Mouse (Mus musculus) kidney, embryonic 14.5 days (tissue): ENCODE measurements around the gene Hyal3. TPM values are rescaled to one million over a fixed set of nuclear protein-coding genes. Genes with fewer than 3 reads are reported as not detected.

Experiments
- ATAC-seq: fragments of 200-750 bp; cut with Nextera tagmentation; 2 replicates; pipeline ENCODE4 v1.8.0; 2017; ENCODE audit warnings: moderate number of reproducible peaks, mild to moderate bottlenecking, moderate TSS enrichment, moderate library complexity; ENCODE audit not compliant: low FRiP score, low TSS enrichment
- H3K27ac ChIP-seq: fragments of 300-500 bp; sonication (generic); 2 replicates; pipeline ENCODE4 v1.5.1; 2014; ENCODE audit warnings: low read depth, mild to moderate bottlenecking, low read length, moderate library complexity, mixed read lengths
- H3K27me3 ChIP-seq: fragments of 300-500 bp; sonication (generic); 2 replicates; pipeline ENCODE4 v1.6.1; 2014; ENCODE audit warnings: mild to moderate bottlenecking, low read length; ENCODE audit not compliant: control insufficient read depth, insufficient read depth
- H3K36me3 ChIP-seq: fragments of 300-500 bp; sonication (generic); 2 replicates; pipeline ENCODE4 v1.6.1; 2014; ENCODE audit warnings: low read length, mixed read lengths; ENCODE audit not compliant: control insufficient read depth, insufficient read depth
- H3K4me1 ChIP-seq: fragments of 300-500 bp; sonication (generic); 2 replicates; pipeline ENCODE4 v1.6.1; 2014; ENCODE audit warnings: low read length, mixed read lengths; ENCODE audit not compliant: control insufficient read depth, insufficient read depth
- H3K4me2 ChIP-seq: fragments of 300-500 bp; sonication (generic); replicated peaks from 2 replicates; pipeline ENCODE4 v1.6.1; 2014; ENCODE audit warnings: low read depth, mild to moderate bottlenecking, low read length
- H3K4me3 ChIP-seq: fragments of 300-500 bp; sonication (generic); 2 replicates; pipeline ENCODE4 v1.5.1; 2014; ENCODE audit warnings: mild to moderate bottlenecking, low read length
- H3K9ac ChIP-seq: fragments of 300-500 bp; sonication (generic); 2 replicates; pipeline ENCODE4 v1.6.1; 2014; ENCODE audit warnings: low read depth, mild to moderate bottlenecking, low read length, moderate library complexity
- H3K9me3 ChIP-seq: fragments of 300-500 bp; sonication (generic); 2 replicates; pipeline ENCODE4 v1.6.1; 2016; ENCODE audit warnings: low read length; ENCODE audit not compliant: control insufficient read depth
- WGBS: fragments of 180-500 bp; shearing (Covaris S2); extraction: QIAGEN DNeasy Blood & Tissue Kit; methylation state at CpG from one replicate; pipeline ENCODE4 v1.1.7; 2014; 5-methylcytosine and 5-hydroxymethylcytosine counted together
- polyA plus RNA-seq: library from polyadenylated mRNA; unstranded; fragments of >200 nt; fragmentation: Nextera tagmentation; extraction: Ambion mirVana; gene quantifications from 2 replicates; pipeline ENCODE4 v1.2.1, GENCODE M21; 2014

Gene Hyal3
- polyA plus RNA-seq, 1 experiment from 2014 or later: 0.84 TPM

- no peaks in the 10 kb centered on the region for H3K9me3 ChIP-seq
- H3K4me3 ChIP-seq: no peak overlapping the region
- H3K27me3 ChIP-seq: no peaks in the 10 kb centered on the region
- no peak overlapping the region for H3K4me2 ChIP-seq
- H3K27ac ChIP-seq: no peak overlapping the region
- H3K36me3 ChIP-seq: no peaks in the 10 kb centered on the region
- peaks cover 46% of the 10 kb centered on the region for H3K4me1 ChIP-seq
- WGBS: 61% methylated on average over 6 of the region's 6 CpGs
- ATAC-seq: no peak
- no peak overlapping the region for H3K9ac ChIP-seq
These were observed 22.6 kb downstream of the Hyal3 start for GRCm38 (mm10) chr9:107603251-107603650.

- peaks cover 59% of the 10 kb centered on the region for H3K4me1 ChIP-seq
- peak overlapping the region; percentile 24 for H3K4me3 ChIP-seq
- peak overlapping the region; percentile 37 for H3K4me2 ChIP-seq
- peak overlapping the region; percentile 51; the same call in 1 of the 2 replicates for H3K9ac ChIP-seq
- peak overlapping the region; percentile 80 for H3K27ac ChIP-seq
- ATAC-seq: peak; percentile 51
- WGBS: 22% methylated on average over 23 of the region's 23 CpGs
- no peaks in the 10 kb centered on the region for H3K9me3 ChIP-seq
- no peaks in the 10 kb centered on the region for H3K36me3 ChIP-seq
- H3K27me3 ChIP-seq: no peaks in the 10 kb centered on the region
These were observed 24.5 kb downstream of the Hyal3 start for GRCm38 (mm10) chr9:107605041-107605661.

- 0 out of 2 replicates have a peak, but pooled peaks have one; percentile 19 for ATAC-seq
- Histone ChIP-seq H3K4me1 (peaks cover 59% of the 10 kb centered on the region), H3K4me3 (peak overlapping the region; percentile 9; the same call in 1 of the 2 replicates), H3K27ac (peak overlapping the region; percentile 80), H3K4me2 (peak overlapping the region; percentile 26; the same call in 1 of the 2 replicates), H3K36me3 (no peaks in the 10 kb centered on the region), H3K27me3 (no peaks in the 10 kb centered on the region), H3K9me3 (no peaks in the 10 kb centered on the region), H3K9ac (peak overlapping the region; percentile 37; the same call in 1 of the 2 replicates)
- 2% methylated on average over 9 of the region's 9 CpGs for WGBS
These were observed 26.0 kb downstream of the Hyal3 start for GRCm38 (mm10) chr9:107606591-107606990.

GRCm38 (mm10) chr9:107607036-107607435 lies 26.4 kb downstream of the Hyal3 start:
- peak overlapping the region; percentile 9; the same call in 1 of the 2 replicates for H3K4me3 ChIP-seq
- no peaks in the 10 kb centered on the region for H3K36me3 ChIP-seq
- no peak for ATAC-seq
- H3K9me3 ChIP-seq: no peaks in the 10 kb centered on the region
- H3K4me1 ChIP-seq: peaks cover 61% of the 10 kb centered on the region
- H3K4me2 ChIP-seq: peak overlapping the region; percentile 26; the same call in 1 of the 2 replicates
- WGBS: 54% methylated on average over 2 of the region's 2 CpGs
- peak overlapping the region; percentile 37; the same call in 1 of the 2 replicates for H3K9ac ChIP-seq
- no peaks in the 10 kb centered on the region for H3K27me3 ChIP-seq
- H3K27ac ChIP-seq: peak overlapping the region; percentile 80

DNA sequence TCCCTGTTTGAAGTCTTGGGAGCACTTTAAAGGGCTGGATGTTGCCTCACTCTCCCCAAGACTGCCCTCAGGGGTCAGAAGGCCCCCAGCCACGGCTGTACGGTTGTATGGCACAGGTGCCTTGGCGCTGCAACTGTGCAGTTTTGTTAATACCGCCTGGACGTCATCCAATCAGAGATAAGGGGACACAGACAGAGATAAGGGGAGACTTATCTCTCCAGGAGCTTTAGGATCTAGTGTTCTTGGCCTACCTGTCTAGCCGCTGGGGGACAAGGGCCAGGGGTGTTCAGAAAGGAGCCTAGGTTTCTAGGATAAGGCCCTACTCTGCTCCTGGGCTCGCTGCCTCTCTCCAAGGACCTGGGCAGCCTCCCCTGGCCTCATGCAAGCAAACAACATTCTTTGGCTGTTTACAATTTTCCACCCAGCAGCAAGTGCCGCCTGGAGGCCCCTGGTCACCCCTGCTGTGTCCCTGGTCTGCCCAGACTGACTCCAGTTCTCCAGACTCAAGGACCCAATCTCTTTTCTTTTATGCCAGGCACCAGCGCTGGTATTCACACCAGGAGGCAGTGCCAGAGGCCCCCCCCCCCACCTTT lies 27.1 kb downstream of the Hyal3 start:
- H3K4me1 ChIP-seq: peaks cover 66% of the 10 kb centered on the region
- H3K4me2 ChIP-seq: no peak overlapping the region; the same call in 1 of the 2 replicates
- 62% methylated on average over 9 of the region's 9 CpGs for WGBS
- no peak for ATAC-seq
- H3K4me3 ChIP-seq: no peak overlapping the region
- no peaks in the 10 kb centered on the region for H3K36me3 ChIP-seq
- H3K27me3 ChIP-seq: no peaks in the 10 kb centered on the region
- H3K9me3 ChIP-seq: no peaks in the 10 kb centered on the region
- 0 out of 2 replicates have a peak overlapping the region, but pooled peaks have one; percentile 18 for H3K9ac ChIP-seq
- 0 out of 2 replicates have a peak overlapping the region, but pooled peaks have one; percentile 24 for H3K27ac ChIP-seq

DNA sequence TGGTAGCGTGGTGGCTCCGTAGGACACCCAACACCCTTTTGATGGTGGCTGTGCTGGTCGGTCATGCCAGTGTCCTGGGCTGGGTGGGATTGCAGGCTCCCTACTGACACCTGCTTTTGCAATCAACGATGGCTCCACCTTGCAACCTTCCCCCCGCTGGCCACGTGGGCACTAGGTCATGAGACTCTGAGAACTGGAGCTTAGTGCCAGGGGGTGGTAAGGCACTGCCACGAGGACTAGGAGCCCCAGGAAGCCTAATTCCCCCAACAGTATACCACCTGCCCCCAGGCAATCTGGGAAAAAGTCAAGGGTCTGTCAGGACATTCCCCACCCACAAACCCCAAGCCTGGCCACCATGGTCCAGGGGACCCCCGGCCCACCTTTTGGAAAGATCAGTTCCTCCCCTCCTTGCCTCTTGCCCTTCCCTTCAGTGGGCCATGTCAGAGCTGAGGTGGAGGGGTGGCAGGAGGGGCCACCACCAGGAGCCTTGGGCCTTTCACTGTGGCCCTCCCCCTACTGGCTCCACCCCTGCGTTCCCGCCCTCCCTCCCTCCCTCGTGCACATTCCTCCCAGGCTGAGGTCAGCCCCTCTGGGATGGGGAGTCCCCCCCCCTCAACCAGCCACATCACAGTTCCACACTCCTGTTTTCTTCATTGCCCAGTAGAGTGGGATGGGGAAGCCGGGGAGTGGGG lies 28.3 kb downstream of the Hyal3 start, which contains the start of gene Sema3b:
Gene Sema3b, minus strand, starts transcription at position 489 of the 692 bp plus-strand sequence.
- ATAC-seq: no peak
- H3K4me3 ChIP-seq: no peak within 1 kb of the TSS
- peaks cover 61% of the 10 kb centered on the region for H3K4me1 ChIP-seq
- peak within 1 kb of the TSS; percentile 18; the same call in 1 of the 2 replicates for H3K9ac ChIP-seq
- no peak within 1 kb of the TSS for H3K27ac ChIP-seq
- no peaks in the 10 kb centered on the region for H3K27me3 ChIP-seq
- WGBS: 40% methylated on average over 11 of the region's 12 CpGs
- no peak within 1 kb of the TSS for H3K4me2 ChIP-seq
- H3K36me3 ChIP-seq: peaks cover 3% of the 10 kb centered on the region; the same call in 1 of the 2 replicates
- no peaks in the 10 kb centered on the region for H3K9me3 ChIP-seq

DNA sequence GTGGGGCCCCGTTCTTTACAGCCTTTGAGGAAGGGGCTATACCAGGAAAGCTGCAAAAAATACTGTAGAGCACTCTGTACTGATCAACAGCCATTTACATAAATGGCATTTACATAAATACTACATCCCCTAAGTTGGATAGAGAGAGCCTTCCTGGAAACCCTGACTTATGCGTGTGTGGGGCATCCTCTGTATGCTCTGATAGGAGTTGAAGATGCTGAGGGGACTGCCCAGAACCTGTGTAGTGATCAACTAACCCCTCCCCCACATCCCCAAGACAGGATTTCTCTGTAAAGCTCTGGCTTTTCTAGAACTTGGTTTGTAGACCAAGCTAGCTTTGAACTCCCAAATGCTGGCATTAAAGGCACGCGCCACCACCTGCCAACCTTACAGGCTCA lies 28.8 kb downstream of the Hyal3 start:
- Histone ChIP-seq H3K27ac (no peak overlapping the region), H3K9ac (no peak overlapping the region; the same call in 1 of the 2 replicates), H3K4me2 (no peak overlapping the region), H3K27me3 (no peaks in the 10 kb centered on the region), H3K4me1 (peaks cover 56% of the 10 kb centered on the region), H3K36me3 (peaks cover 8% of the 10 kb centered on the region), H3K4me3 (no peak overlapping the region), H3K9me3 (no peaks in the 10 kb centered on the region)
- 62% methylated on average over 4 of the region's 4 CpGs for WGBS
- no peak for ATAC-seq

DNA sequence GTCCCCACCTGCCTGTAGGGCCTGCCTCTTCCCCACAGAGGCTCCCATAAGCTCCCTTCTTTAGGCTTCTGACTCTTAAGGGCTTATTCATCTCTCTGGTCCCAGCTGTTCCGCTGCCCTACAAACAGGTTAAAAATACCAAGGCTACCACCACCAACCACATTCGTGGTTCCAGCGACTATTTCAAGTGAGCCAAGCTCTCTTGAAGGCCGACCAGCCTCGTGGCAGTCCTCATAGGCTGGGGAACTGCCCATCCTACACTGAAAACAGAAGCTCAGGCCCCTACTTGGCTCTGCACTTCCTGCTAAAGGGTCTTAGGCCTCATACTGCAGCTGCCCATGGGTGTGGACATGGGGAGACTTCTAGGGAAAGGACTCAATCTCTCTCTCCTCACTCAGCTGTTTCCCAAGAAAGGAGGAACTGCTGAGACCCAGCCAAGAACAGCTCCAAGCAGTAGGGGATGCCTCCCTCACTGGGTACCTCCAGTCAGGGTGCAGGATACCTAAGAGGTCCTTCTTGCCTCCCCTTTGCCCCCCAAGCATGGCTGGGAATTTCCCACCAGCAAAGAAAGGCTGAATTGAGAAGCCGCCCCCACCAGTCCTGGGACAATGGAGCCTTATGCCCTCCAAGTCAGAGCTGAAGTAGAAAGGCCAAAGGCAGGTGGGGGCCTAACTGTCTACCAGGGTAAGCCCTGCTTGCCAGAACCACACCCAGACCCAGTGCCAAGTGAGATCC lies 31.0 kb downstream of the Hyal3 start:
- Histone ChIP-seq H3K4me2 (no peak overlapping the region; the same call in 1 of the 2 replicates), H3K4me1 (peaks cover 35% of the 10 kb centered on the region), H3K9me3 (no peaks in the 10 kb centered on the region), H3K27me3 (no peaks in the 10 kb centered on the region), H3K4me3 (no peak overlapping the region), H3K27ac (peak overlapping the region; percentile 88), H3K9ac (peak overlapping the region; percentile 69), H3K36me3 (peaks cover 30% of the 10 kb centered on the region)
- ATAC-seq: no peak; the same call in 1 of the 2 replicates
- 83% methylated on average over 6 of the region's 6 CpGs for WGBS
